Mouse (Mus musculus): ENCODE results near the gene Epb42.

DNA sequence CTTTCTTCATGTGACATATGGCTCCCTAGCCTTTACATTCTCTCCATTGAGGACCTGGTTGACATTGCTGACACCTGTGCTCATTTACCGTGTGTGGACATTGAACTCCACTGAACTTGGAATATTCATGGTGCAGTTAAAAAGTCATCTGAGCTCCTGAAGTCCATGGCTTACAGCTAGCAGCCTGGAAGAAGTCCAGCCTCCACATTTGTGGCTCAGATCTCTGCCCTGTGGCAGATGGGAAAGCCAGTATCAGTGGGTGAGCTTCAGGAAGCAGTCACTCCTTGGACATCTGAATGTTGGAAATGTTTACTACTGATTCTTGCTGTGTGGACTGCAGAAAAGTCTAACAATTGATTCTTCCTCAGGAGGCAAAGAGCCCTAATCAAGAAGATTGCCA is 29.9 kb downstream of the Epb42 start:
- no peak for TF ChIP-seq EP300 (IDR thresholded peaks at IDR 0.05)
- no peak for TF ChIP-seq CTCF (IDR thresholded peaks at IDR 0.05)
